Mouse (Mus musculus) kidney, adult 8-10 months (tissue): ENCODE data around the gene A230072I06Rik.

Source experiments
- DNase-seq, 2 experiments: peaks; one replicate each; pipeline ENCODE4 v3.0.0; 2022

A230072I06Rik gene

GRCm38 (mm10) chr8:12324561-12324960, 45.9 kb downstream of the A230072I06Rik start:
- DNase-seq, result no peak

- no peak for DNase-seq
These were observed 46.5 kb downstream of the A230072I06Rik start for GRCm38 (mm10) chr8:12324991-12325601.

GRCm38 (mm10) chr8:12327187-12327586, 48.6 kb downstream of the A230072I06Rik start:
- no peak for DNase-seq

- no peak for DNase-seq
These were observed 49.3 kb downstream of the A230072I06Rik start for GRCm38 (mm10) chr8:12327707-12328471.

- no peak for DNase-seq
These were observed 49.9 kb downstream of the A230072I06Rik start for GRCm38 (mm10) chr8:12328476-12328875.

GRCm38 (mm10) chr8:12330066-12330465, 51.4 kb downstream of the A230072I06Rik start:
- no peak for DNase-seq
